Mouse (Mus musculus) hindbrain, embryonic 16.5 days (tissue): ENCODE data around the gene Ddx21. TPM values are rescaled to one million over a fixed set of nuclear protein-coding genes. Genes with fewer than 3 reads are reported as not detected.
A peak's percentile ranks its signal among the peaks of the same experiment; 100 is the strongest.

Source experiments
- ATAC-seq: fragments of 200-750 bp; cut with Nextera tagmentation; 2 replicates; pipeline ENCODE4 v1.8.0; 2017; ENCODE audit warnings: moderate TSS enrichment, moderate library complexity
- H3K27ac ChIP-seq: fragments of 300-500 bp; sonication (generic); 2 replicates; pipeline ENCODE4 v1.5.1; 2014; ENCODE audit warnings: low read depth, mild to moderate bottlenecking, control low read depth, low read length, moderate library complexity
- H3K27me3 ChIP-seq: fragments of 300-500 bp; sonication (generic); replicated peaks from 2 replicates; pipeline ENCODE4 v1.6.1; 2014; ENCODE audit warnings: low read length; ENCODE audit not compliant: control insufficient read depth, insufficient read depth
- H3K36me3 ChIP-seq: fragments of 300-500 bp; sonication (generic); 2 replicates; pipeline ENCODE4 v1.6.1; 2014; ENCODE audit warnings: mild to moderate bottlenecking, low read length, moderate library complexity, mixed read lengths; ENCODE audit not compliant: control insufficient read depth, insufficient read depth
- H3K4me1 ChIP-seq: fragments of 300-500 bp; sonication (generic); 2 replicates; pipeline ENCODE4 v1.6.1; 2014; ENCODE audit warnings: low read depth, low read length; ENCODE audit not compliant: control insufficient read depth, insufficient read depth
- H3K4me2 ChIP-seq: fragments of 300-500 bp; sonication (generic); 2 replicates; pipeline ENCODE4 v1.6.1; 2014; ENCODE audit warnings: mild to moderate bottlenecking, low read length, control low read depth, moderate library complexity
- H3K4me3 ChIP-seq: fragments of 300-500 bp; sonication (generic); 2 replicates; pipeline ENCODE4 v1.5.1; 2014; ENCODE audit warnings: mild to moderate bottlenecking, low read length, control low read depth, moderate library complexity
- H3K9ac ChIP-seq: fragments of 300-500 bp; sonication (generic); 2 replicates; pipeline ENCODE4 v1.6.1; 2014; ENCODE audit warnings: low read depth, mild to moderate bottlenecking, control low read depth, low read length, moderate library complexity
- H3K9me3 ChIP-seq: fragments of 300-500 bp; sonication (generic); 2 replicates; pipeline ENCODE4 v1.6.1; 2014; ENCODE audit warnings: mild to moderate bottlenecking, low read length, moderate library complexity; ENCODE audit not compliant: control insufficient read depth
- WGBS: fragments of 180-500 bp; shearing (Covaris S2); extraction: QIAGEN DNeasy Blood & Tissue Kit; methylation state at CpG from one replicate; pipeline ENCODE4 v1.1.7; 2014; 5-methylcytosine and 5-hydroxymethylcytosine counted together
- polyA plus RNA-seq: library from polyadenylated mRNA; unstranded; fragments of >200 nt; fragmentation: Nextera tagmentation; extraction: Ambion mirVana; gene quantifications from 2 replicates; pipeline ENCODE4 v1.2.1, GENCODE M21; 2015

The Ddx21 gene
- polyA plus RNA-seq, 1 experiment from 2014 or later = 10.6 TPM

- Histone ChIP-seq H3K9ac (no peak overlapping the region), H3K4me2 (no peak overlapping the region), H3K27me3 (no peaks in the 10 kb centered on the region), H3K27ac (no peak overlapping the region), H3K4me1 (no peaks in the 10 kb centered on the region), H3K4me3 (no peak overlapping the region), H3K36me3 (0 out of 2 replicates have a peak, but pooled peaks cover 3% of the 10 kb centered on the region), H3K9me3 (no peaks in the 10 kb centered on the region)
- WGBS = 30% methylated on average over 16 of the region's 16 CpGs
- ATAC-seq = peak; percentile 42; the same call in 1 of the 2 replicates
Measured at GRCm38 (mm10) chr10:62549523-62550166, 52.4 kb downstream of the Ddx21 start.

- Histone ChIP-seq H3K4me3 (no peak overlapping the region), H3K4me2 (no peak overlapping the region), H3K27ac (no peak overlapping the region), H3K4me1 (no peaks in the 10 kb centered on the region), H3K27me3 (no peaks in the 10 kb centered on the region), H3K9ac (no peak overlapping the region), H3K9me3 (no peaks in the 10 kb centered on the region), H3K36me3 (no peaks in the 10 kb centered on the region)
- no peak for ATAC-seq
- 84% methylated on average over 10 of the region's 10 CpGs for WGBS
Measured at GRCm38 (mm10) chr10:62546441-62546840, 55.6 kb downstream of the Ddx21 start.

GRCm38 (mm10) chr10:62545759-62546158 is 56.3 kb downstream of the Ddx21 start:
- Histone ChIP-seq H3K4me1 (no peaks in the 10 kb centered on the region), H3K9ac (no peak overlapping the region), H3K4me2 (no peak overlapping the region), H3K27ac (no peak overlapping the region), H3K36me3 (no peaks in the 10 kb centered on the region), H3K9me3 (no peaks in the 10 kb centered on the region), H3K27me3 (no peaks in the 10 kb centered on the region), H3K4me3 (no peak overlapping the region)
- ATAC-seq = no peak

- H3K4me1 ChIP-seq = no peaks in the 10 kb centered on the region
- H3K9me3 ChIP-seq = no peaks in the 10 kb centered on the region
- H3K9ac ChIP-seq = no peak overlapping the region
- H3K4me2 ChIP-seq = no peak overlapping the region
- H3K36me3 ChIP-seq = no peaks in the 10 kb centered on the region
- no peak overlapping the region for H3K27ac ChIP-seq
- no peaks in the 10 kb centered on the region for H3K27me3 ChIP-seq
- WGBS = 90% methylated on average over 4 of the region's 4 CpGs
- ATAC-seq = no peak
- no peak overlapping the region for H3K4me3 ChIP-seq
Measured at GRCm38 (mm10) chr10:62544316-62544715, 57.8 kb downstream of the Ddx21 start.

- H3K27me3 ChIP-seq = no peaks in the 10 kb centered on the region
- ATAC-seq = no peak
- H3K27ac ChIP-seq = no peak overlapping the region
- no peak overlapping the region for H3K4me3 ChIP-seq
- H3K4me2 ChIP-seq = no peak overlapping the region
- H3K4me1 ChIP-seq = no peaks in the 10 kb centered on the region
- no peaks in the 10 kb centered on the region for H3K36me3 ChIP-seq
- 87% methylated on average over 12 of the region's 12 CpGs for WGBS
- H3K9ac ChIP-seq = no peak overlapping the region
- no peaks in the 10 kb centered on the region for H3K9me3 ChIP-seq
Measured at GRCm38 (mm10) chr10:62543399-62543808, 58.7 kb downstream of the Ddx21 start.

- Histone ChIP-seq H3K4me2 (no peak overlapping the region), H3K9ac (no peak overlapping the region), H3K4me1 (no peaks in the 10 kb centered on the region), H3K9me3 (no peaks in the 10 kb centered on the region), H3K4me3 (no peak overlapping the region), H3K27me3 (no peaks in the 10 kb centered on the region), H3K27ac (no peak overlapping the region), H3K36me3 (no peaks in the 10 kb centered on the region)
- 87% methylated on average over 8 of the region's 8 CpGs for WGBS
- no peak for ATAC-seq
Measured at GRCm38 (mm10) chr10:62542928-62543327, 59.2 kb downstream of the Ddx21 start.

GRCm38 (mm10) chr10:62542507-62542906 is 59.6 kb downstream of the Ddx21 start:
- H3K4me1 ChIP-seq = no peaks in the 10 kb centered on the region
- no peaks in the 10 kb centered on the region for H3K9me3 ChIP-seq
- no peak for ATAC-seq
- H3K4me3 ChIP-seq = no peak overlapping the region
- H3K9ac ChIP-seq = no peak overlapping the region
- no peaks in the 10 kb centered on the region for H3K36me3 ChIP-seq
- no peaks in the 10 kb centered on the region for H3K27me3 ChIP-seq
- no peak overlapping the region for H3K4me2 ChIP-seq
- H3K27ac ChIP-seq = no peak overlapping the region
- 95% methylated on average over 12 of the region's 12 CpGs for WGBS

GRCm38 (mm10) chr10:62541499-62541898 is 60.6 kb downstream of the Ddx21 start:
- Histone ChIP-seq H3K27me3 (no peaks in the 10 kb centered on the region), H3K36me3 (no peaks in the 10 kb centered on the region), H3K4me1 (no peaks in the 10 kb centered on the region), H3K9me3 (no peaks in the 10 kb centered on the region), H3K4me3 (no peak overlapping the region), H3K27ac (no peak overlapping the region), H3K4me2 (no peak overlapping the region), H3K9ac (no peak overlapping the region)
- 95% methylated on average over 12 of the region's 12 CpGs for WGBS
- ATAC-seq = no peak

- Histone ChIP-seq H3K9me3 (no peaks in the 10 kb centered on the region), H3K9ac (no peak overlapping the region), H3K4me3 (no peak overlapping the region), H3K36me3 (no peaks in the 10 kb centered on the region), H3K4me1 (no peaks in the 10 kb centered on the region), H3K4me2 (no peak overlapping the region), H3K27me3 (no peaks in the 10 kb centered on the region), H3K27ac (no peak overlapping the region)
- ATAC-seq = no peak
- WGBS = 69% methylated on average over 3 of the region's 3 CpGs
Measured at GRCm38 (mm10) chr10:62540800-62541199, 61.3 kb downstream of the Ddx21 start.

- no peak overlapping the region for H3K27ac ChIP-seq
- WGBS = 89% methylated on average over 7 of the region's 7 CpGs
- no peaks in the 10 kb centered on the region for H3K36me3 ChIP-seq
- ATAC-seq = no peak
- H3K27me3 ChIP-seq = no peaks in the 10 kb centered on the region
- no peak overlapping the region for H3K4me3 ChIP-seq
- no peak overlapping the region for H3K9ac ChIP-seq
- no peak overlapping the region for H3K4me2 ChIP-seq
- no peaks in the 10 kb centered on the region for H3K9me3 ChIP-seq
- H3K4me1 ChIP-seq = no peaks in the 10 kb centered on the region
Measured at GRCm38 (mm10) chr10:62534509-62534908, 67.6 kb downstream of the Ddx21 start.
